Mouse (Mus musculus) cerebellum, adult 2 months (tissue): ENCODE data around the gene Abl1.

Source experiments
- CTCF ChIP-seq: fragments of 200-500 bp; IDR thresholded peaks from 2 replicates; pipeline ENCODE4 v1.5.1; 2011; ENCODE audit warnings: low read depth, mild to moderate bottlenecking, control low read depth, low read length, moderate library complexity, borderline replicate concordance; ENCODE audit not compliant: insufficient read depth
- POLR2A ChIP-seq: fragments of 200-500 bp; IDR thresholded peaks from 2 replicates; pipeline ENCODE4 v1.6.1; 2011; ENCODE audit warnings: low read length, control low read depth, borderline replicate concordance; ENCODE audit not compliant: insufficient read depth

GRCm38 (mm10) chr2:31845896-31846691 is 157.9 kb downstream of the Abl1 start, which contains the start of gene Fibcd1:
- TF ChIP-seq CTCF, result no peak
- no peak for TF ChIP-seq POLR2A
